Mouse (Mus musculus) CD8-positive naive resting alpha-beta T cell, adult 2 months (primary cell): Measurements from ENCODE around the gene Cs.

Source experiments
- DNase-seq, 2 experiments: peaks; one replicate each; pipeline ENCODE4 v3.0.0; 2022; ENCODE audit warnings: low read depth in 2 of 2, low spot score in 2 of 2

Gene Cs

DNA sequence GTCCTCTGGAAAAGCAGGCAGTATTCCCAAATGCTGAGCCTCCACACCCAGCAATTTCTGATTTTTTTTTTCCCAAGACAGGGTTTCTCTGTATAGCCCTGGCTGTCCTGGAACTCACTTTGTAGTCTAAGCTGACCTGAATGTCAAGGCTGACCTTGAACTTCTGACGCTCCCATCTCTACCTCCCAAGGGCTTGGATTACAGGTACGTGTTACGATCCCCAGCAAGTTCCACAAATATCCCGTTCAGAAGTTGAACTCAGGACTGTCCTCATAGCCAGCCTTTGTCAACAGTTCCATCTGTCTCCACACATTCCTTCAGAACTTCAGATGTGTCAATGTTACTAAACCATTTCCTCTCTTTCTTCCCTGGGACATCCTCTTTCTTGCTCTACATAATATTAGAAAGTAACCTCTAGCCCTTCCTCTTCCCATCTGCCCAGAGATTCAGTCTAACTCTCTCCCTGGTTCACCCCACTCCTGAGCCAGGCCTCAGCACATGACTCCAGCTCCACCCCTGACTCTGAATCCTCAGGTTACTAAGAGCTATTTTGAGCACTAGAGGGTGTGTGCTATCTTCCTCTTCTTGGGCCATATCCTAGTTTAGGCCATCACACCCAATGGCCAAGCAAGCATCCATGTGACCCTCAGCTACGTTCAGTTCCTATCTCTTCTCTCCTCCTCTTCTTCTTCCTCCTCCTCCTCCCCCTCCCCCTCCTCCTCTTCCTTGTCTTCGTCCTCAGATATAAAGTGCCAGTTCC lies 35.6 kb downstream of the Cs start:
- no peak for DNase-seq

DNA sequence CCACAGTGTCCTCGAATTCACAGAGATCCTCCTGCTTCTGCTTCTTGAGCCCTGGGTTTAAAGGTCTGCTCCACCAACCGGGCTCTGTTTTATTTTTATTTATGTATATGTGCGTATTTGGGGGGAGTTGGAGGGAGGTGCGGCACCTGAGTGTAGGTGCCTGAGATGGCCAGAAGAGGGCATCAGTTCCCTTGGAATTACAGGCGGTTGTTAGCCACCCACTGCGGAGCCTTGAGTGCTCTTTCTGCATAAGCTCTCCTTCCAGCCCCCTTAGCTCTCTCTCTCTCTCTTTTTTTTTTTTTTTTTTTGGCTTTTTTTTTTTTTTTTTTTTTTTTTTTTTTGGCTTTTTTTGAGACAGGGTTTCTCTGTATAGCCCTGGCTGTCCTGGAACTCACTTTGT lies 36.9 kb downstream of the Cs start:
- DNase-seq, result no peak

DNA sequence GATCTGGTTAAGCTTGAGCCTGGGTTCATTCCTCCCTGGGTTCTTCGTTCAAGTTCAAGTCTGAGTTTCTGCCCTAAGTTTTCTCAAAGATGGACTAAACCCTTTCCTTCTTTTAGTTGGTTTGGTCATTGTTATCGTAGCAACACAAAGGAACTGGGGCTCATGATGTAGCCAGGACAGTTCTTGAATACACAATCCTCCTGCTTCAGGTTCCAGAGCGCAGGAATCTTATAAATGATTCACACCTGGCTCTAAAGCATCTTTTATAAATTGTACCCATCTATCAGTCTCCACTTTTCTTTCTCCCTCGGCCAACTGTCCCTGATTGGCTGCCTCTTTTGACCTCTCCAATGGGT lies 38.5 kb downstream of the Cs start:
- DNase-seq, result no peak

GRCm38 (mm10) chr10:128376455-128377211 lies 39.1 kb downstream of the Cs start, which contains the start of gene Ankrd52:
Gene Ankrd52 (plus strand): TSS chr10:128377115.
- DNase-seq, result peak; percentile 76 to 80

DNA sequence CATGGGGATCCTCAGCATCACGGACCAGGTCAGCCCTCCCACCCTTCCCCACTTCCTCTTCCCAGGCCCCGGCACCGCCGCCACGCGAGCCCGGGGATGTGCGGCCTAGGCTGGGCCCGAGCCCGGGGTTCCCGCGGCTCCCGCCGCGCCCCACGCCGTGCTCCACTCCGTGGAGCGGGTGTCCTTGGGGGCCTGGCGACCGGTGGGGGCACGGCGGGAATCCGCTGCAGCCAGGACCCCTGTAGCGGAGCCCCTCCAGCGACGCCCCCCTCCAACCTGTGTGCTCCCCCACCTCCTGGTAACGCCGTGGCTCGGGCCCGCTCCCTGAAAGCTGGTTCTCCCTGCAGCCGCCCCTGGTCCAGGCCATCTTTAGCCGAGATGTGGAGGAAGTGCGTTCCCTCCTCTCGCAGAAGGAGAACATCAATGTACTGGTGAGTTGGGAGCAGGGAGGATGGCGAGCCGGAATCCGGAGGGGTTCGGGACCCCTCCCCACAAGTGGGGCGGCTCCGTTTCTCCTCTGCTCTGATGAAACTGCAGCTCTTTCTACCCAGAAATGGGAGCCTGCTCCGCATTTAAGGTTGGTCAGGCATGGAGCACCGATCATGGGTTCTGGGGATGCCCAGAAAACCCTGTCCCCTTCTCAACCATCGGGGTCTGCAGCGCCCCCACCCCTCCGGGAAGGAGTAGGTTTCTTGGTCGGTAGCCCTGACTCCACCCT lies 39.8 kb downstream of the Cs start:
- DNase-seq, result no peak

DNA sequence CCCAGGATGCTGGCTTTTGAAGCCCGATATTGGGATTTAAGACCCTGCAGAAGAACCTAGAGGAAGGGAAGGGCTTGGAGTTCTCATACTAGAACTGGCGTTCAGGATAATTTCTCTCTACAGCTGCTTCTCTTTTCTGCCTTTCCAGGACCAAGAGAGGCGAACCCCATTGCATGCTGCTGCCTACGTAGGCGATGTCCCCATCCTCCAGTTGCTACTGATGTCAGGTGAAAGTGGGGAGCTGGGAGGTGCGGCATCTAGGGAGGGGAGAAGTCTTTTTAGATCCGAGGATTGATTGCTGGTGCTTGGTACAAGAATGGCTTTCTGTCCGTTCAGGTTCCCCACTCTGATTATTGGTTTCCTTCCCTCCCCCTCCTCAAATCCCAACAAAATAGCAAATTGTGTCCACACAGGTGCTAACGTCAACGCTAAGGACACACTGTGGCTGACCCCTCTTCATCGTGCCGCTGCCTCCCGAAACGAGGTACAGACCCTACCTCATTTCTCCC lies 40.5 kb downstream of the Cs start:
- DNase-seq, result no peak

DNA sequence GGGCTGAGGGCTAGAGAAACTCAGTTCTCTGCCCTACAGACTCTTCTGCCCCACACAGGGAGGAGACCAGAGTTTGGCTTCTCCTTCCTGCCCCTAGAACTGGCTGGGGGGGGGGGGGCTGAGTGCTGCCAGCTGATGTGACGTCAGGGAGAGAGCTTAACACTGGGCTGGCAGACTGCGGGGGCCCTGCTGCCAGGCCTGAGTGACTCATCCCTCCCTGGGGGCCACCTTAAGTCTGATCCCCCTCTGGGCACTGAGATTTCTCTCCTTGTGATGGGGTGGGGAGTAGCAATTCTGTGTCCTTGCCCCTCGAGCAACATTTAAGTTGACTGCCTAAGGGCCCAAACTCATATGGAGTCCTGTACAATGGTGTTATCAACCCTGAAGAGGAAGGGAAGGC lies 40.9 kb downstream of the Cs start:
- no peak for DNase-seq

DNA sequence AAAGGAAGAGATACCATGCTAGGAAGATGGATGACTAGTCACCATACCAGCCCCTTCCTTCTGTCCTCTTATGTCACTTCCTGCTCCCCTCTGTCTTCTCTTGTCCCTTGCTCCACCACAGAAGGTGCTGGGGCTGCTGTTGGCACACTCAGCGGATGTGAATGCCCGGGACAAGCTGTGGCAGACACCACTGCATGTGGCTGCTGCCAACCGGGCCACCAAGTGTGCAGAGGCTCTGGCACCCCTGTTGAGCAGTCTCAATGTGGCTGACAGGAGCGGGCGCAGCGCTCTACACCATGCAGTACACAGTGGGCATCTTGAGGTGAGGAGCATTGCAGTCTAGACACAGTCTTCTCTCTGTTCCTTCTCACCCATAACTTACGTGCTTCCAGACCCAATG lies 41.7 kb downstream of the Cs start:
- DNase-seq, result no peak

- no peak for DNase-seq
Measured at GRCm38 (mm10) chr10:128380565-128380964, 43.0 kb downstream of the Cs start.

DNA sequence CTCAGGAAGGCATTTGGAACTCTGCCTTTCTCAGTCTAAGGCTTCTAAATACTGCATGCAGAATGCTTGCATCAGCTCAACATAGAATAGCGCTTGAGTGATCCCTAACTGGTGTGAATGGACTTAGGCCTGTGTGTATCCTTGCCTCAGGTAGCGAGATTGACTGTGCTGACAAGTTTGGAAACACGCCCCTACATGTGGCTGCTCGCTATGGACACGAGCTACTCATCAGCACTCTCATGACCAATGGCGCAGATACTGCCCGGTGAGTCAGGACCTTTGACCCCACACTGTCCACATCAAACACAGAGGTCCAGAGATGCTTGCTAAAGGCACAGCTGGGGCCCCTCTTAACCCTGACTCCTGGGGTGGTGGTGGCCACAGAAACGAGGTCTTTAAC lies 44.9 kb downstream of the Cs start:
- no peak for DNase-seq

DNA sequence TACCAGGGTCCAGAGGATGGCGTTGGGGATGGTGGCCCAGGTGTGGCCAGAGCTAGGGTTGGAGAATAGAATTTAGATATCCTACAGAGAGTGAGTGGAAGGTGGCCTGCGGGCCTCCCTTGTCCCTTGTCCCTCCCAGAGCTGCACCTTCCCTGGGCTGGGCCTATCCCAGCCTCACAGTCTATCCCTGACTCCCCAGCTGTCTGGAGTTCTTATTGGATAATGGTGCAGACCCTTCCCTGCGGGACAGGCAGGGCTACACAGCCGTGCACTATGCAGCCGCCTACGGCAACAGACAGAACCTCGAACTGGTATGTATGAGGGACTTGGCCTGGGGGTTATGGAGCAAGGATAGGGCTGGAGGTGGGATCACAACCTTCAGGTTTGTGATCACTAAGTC lies 48.4 kb downstream of the Cs start:
- no peak for DNase-seq

DNA sequence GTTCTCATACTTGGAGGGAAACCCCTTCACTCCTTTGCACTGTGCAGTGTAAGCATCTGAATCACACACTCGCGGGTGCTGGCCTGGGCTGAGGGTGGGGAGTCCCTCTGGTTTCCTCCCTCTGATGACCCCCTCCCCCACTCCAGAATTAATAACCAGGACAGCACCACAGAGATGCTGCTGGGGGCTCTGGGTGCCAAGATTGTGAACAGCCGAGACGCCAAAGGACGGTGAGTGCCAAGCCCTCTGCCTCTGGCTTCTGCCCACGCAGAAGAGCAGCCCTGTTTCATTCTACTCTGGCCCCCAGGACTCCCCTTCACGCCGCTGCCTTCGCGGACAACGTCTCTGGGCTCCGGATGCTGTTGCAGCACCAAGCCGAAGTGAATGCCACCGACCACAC lies 51.4 kb downstream of the Cs start:
- DNase-seq, result no peak

DNA sequence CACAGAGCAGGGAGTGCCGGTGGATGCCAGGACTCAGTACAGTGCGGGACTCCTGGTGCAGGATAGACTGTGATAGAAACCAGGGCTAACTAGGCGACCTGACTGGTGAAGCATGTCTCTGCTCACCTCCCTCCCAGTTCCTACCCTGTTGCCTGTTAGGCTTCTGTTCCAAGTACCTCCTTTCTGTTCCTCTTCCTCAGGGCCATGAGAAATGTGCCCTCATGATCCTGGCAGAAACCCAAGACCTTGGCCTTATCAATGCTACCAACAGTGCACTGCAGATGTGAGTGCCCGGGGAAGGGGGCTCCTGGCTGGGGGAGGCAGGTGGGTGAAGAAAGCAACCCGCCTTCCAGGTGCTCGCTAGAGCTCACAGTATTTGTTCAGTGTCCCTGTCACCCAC lies 52.0 kb downstream of the Cs start:
- no peak for DNase-seq

GRCm38 (mm10) chr10:128390366-128390765 lies 52.8 kb downstream of the Cs start:
- DNase-seq, result no peak

DNA sequence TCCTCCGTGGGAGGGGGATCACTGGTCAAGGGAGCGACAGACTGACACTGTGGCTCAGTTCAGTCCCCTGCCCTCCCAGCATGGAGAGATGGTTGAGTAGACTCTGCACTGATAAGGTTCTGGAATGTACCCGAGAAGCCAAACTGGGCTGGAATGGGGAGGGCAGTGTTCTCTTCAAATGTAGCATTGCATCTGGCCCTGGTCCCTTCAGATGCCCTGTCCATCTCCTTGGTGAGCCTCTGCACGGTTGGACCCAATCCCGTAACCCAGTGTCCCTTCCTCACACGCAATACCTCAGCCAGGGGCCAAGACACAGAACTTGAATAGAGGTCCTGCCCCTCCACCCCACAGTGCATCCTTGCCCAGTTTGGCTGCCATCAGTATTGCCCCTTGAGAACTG lies 54.3 kb downstream of the Cs start:
- DNase-seq, result no peak

GRCm38 (mm10) chr10:128396017-128396673 lies 58.6 kb downstream of the Cs start:
- DNase-seq, result no peak

DNA sequence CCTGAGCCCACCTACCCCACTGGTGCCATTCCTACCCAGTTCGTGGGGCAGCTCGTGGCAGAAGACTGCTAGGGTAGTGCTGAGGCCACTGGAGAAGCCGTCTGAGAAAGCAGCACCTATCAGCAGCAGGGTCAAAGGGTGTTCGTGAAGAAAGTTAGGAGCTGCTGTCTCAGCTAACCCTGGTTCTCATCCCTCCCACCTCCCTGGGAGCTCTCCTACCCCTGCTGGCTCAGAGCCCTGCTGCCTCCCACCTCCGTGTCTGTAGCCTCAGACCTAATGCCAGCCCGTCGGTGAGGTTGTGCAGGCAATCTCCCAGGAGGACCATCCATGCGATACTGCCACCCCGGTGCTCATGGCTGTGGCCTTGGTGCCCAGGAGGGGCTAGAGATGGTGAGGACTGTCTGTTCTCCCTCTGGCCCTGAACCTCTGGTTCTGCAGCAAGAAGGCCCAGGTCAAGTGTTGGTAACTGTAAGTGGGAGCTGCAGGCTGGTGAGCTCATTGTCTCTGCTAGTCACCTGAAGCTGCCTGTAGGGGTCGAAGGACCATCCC lies 59.3 kb downstream of the Cs start:
- no peak for DNase-seq

DNA sequence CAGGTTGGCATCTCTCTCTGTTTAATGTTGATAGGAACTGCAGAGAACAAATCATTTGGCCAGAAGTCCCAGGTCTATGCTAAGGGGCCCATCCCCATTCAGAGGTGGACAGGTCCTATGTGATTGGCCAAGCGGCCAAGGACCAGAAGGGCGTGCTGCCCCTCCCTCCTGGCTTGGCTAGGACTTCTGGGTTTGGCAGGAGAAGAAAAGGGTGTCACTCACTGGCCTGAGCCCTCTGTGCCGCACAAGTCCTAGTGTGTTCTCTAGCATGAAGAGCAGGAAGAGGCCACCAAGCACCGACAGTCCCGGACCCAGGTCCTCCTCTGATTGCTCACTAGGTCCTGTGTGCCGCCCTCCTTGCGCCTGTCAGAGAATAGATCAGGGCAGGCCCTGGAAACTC lies 59.9 kb downstream of the Cs start:
- no peak for DNase-seq

- DNase-seq, result no peak
Measured at GRCm38 (mm10) chr10:128400338-128400737, 62.8 kb downstream of the Cs start.

- DNase-seq, result no peak
Measured at GRCm38 (mm10) chr10:128401056-128401455, 63.5 kb downstream of the Cs start, which contains the start of gene Slc39a5. Gene Slc39a5 (minus strand): TSS chr10:128401229.

GRCm38 (mm10) chr10:128401638-128402037 lies 64.1 kb downstream of the Cs start:
- DNase-seq, result no peak
